Mouse (Mus musculus) lung, adult 18-20 months (tissue): ENCODE measurements around the gene Klhl40.

ENCODE experiments used
- DNase-seq, 2 experiments: peaks; one replicate each; pipeline ENCODE4 v3.0.0; 2022; ENCODE audit warnings: mixed read lengths in 2 of 2

Gene Klhl40

GRCm38 (mm10) chr9:121777484-121778065 is at the start of gene Klhl40:
TSS of gene Klhl40 (plus strand) at chr9:121777607.
- no peak for DNase-seq

GRCm38 (mm10) chr9:121740490-121740889 is 36.9 kb upstream of the Klhl40 start:
- DNase-seq = no peak

GRCm38 (mm10) chr9:121741168-121741567 is 36.2 kb upstream of the Klhl40 start:
- no peak for DNase-seq

GRCm38 (mm10) chr9:121744051-121744450 is 33.4 kb upstream of the Klhl40 start:
- DNase-seq = no peak

- no peak for DNase-seq
Measured at GRCm38 (mm10) chr9:121752774-121753173, 24.6 kb upstream of the Klhl40 start.

- DNase-seq = no peak
Measured at GRCm38 (mm10) chr9:121754624-121755023, 22.8 kb upstream of the Klhl40 start.

GRCm38 (mm10) chr9:121756785-121757184 is 20.6 kb upstream of the Klhl40 start:
- no peak for DNase-seq

- DNase-seq = no peak
Measured at GRCm38 (mm10) chr9:121757432-121757831, 20.0 kb upstream of the Klhl40 start.

- DNase-seq = no peak
Measured at GRCm38 (mm10) chr9:121757835-121758814, 19.3 kb upstream of the Klhl40 start.

GRCm38 (mm10) chr9:121759091-121760081 is 18.0 kb upstream of the Klhl40 start, which contains the start of gene Zfp651:
TSS of gene Zfp651 (plus strand) at chr9:121759330.
- DNase-seq = peak; percentile 37 to 40

- peak; percentile 57 to 70 for DNase-seq
Measured at GRCm38 (mm10) chr9:121760271-121761090, 16.9 kb upstream of the Klhl40 start.

- DNase-seq = peak in 1 of 2 experiments; percentile 8
Measured at GRCm38 (mm10) chr9:121761091-121761665, 16.2 kb upstream of the Klhl40 start.

- DNase-seq = peak in 1 of 2 experiments; percentile 4
Measured at GRCm38 (mm10) chr9:121761787-121762186, 15.6 kb upstream of the Klhl40 start.

GRCm38 (mm10) chr9:121762248-121762647 is 15.2 kb upstream of the Klhl40 start:
- peak in 1 of 2 experiments; percentile 2 for DNase-seq

GRCm38 (mm10) chr9:121762761-121763160 is 14.6 kb upstream of the Klhl40 start:
- DNase-seq = peak in 1 of 2 experiments; percentile 2

- no peak for DNase-seq
Measured at GRCm38 (mm10) chr9:121763716-121764115, 13.7 kb upstream of the Klhl40 start.

- peak; percentile 55 to 72 for DNase-seq
Measured at GRCm38 (mm10) chr9:121765166-121765855, 12.1 kb upstream of the Klhl40 start.

- DNase-seq = no peak
Measured at GRCm38 (mm10) chr9:121772412-121772811, 5.0 kb upstream of the Klhl40 start.

GRCm38 (mm10) chr9:121775951-121776350 is 1.5 kb upstream of the Klhl40 start:
- DNase-seq = no peak

- no peak for DNase-seq
Measured at GRCm38 (mm10) chr9:121776511-121776910, 896 bp upstream of the Klhl40 start.
